Mouse (Mus musculus): ENCODE data around the gene Yipf1.

- TF ChIP-seq CTCF (IDR thresholded peaks at IDR 0.05; ENCODE audit: low read depth) (no peak), EP300 (IDR thresholded peaks at IDR 0.05; ENCODE audit: low read depth) (no peak)
Observed at GRCm38 (mm10) chr4:107287517-107287916, 26.6 kb upstream of the Yipf1 start.

Data from liver, embryonic 14.5 days (tissue).